Mouse (Mus musculus): ENCODE results near the gene Jak3. TPM values are rescaled to one million over a fixed set of nuclear protein-coding genes. Genes with fewer than 3 reads are reported as not detected.

The Jak3 gene
- total RNA-seq (2021) = 10 to 100 TPM; 14.3 to 15.0 TPM

DNA sequence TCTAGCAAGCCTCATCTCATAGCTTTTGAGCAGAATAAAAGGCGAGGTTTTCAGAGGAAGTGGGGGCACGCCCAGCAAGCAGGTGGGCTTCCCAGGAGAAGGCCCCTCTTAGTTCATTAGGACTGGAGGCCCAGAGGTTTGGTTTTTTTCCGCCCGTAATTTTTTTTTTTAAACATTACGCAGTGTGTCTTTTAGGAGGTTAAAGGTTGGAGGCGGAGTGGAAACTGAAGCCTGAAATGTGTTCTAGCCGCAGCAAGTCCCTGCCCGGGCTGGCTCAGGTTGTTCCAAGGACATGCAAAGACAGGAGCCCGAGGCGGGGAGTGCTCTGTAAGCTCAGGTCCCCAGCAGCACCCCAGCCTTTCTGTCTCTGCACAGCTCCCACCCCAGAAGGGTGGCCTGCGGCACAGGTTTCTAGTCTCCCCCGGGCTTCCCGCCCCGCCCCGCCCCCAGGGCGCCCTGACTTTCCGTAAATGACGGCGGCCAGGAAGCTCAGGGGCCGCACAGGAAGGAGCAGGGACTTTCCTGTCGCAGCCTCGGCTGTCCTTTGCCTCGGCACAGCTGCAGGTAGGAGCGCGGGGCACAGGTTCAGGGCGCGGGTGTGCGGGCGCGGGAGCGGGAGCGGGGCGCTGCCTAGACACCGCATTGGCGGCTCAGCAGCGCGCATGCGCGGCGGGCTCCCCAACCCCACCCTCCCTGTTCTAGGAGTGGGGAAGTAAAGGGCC lies at the start of gene Jak3:
TSS of gene Jak3 (plus strand) at position 277 of the 722 bp plus-strand sequence.
- intact Hi-C loops (cut with DNase I) = no loop called here
- DNase-seq = peak; percentile 74 to 76

DNA sequence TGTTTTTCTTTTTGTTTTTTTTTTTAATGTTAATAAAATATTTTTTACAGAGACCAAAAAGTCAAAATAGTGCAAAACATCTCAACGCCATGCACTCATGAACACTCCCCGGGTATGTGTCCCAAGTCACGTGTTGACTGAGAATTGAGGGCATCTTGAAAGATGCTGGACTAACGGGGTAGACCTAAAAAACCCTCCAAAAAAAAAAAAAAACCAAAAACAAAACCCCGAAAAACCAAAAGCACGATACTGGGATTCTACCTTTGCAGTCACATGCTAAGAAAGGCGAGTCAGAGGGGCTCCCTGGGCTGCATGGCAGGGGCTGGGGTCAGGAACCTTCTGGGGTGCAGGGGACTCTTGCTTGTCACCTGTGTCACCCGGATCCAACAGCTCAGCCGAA lies 49.3 kb upstream of the Jak3 start:
- no peak for DNase-seq
- intact Hi-C loops (cut with DNase I) = no loop called here

DNA sequence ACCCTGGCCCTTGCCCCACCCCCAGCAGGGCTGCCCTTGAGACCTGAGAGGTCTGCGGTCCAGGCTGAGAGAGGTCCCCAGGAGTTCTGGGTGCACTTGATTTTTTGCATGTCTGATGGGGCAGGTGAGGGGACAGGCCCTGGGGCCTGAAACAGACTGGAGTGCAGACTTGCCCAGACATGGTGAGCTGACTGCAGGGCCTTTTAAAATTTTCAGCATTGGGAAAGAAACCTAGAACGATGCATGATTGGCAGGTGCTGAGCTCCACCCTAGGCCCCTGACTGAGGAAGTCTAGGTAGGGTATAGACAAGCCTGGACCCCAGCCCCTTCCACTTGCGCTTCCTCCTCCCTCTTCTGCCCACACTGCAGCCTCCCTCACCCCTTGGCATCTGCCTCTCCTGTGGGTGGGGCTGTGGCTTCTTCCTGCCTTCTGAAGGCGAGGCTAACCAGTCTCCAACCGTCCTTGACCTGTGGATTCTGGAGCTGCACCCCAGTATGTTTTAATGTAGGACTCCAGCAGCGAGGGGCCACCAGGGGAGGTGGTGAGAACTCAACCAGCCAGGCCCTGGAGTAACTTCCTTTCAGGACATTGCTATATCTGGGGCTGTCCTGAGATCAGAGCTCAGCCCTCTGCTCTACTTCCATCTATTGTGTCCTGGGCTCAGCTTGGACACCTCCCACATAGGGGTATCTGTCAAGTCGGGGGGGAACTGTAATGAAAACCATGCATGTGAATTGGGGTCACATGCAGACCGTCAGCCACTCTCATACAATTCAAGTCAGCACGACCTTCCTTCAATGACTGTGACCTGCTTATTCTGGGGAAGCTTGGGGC lies 48.6 kb upstream of the Jak3 start:
- intact Hi-C loops (cut with DNase I) = no loop called here
- DNase-seq = peak; percentile 23 to 27

DNA sequence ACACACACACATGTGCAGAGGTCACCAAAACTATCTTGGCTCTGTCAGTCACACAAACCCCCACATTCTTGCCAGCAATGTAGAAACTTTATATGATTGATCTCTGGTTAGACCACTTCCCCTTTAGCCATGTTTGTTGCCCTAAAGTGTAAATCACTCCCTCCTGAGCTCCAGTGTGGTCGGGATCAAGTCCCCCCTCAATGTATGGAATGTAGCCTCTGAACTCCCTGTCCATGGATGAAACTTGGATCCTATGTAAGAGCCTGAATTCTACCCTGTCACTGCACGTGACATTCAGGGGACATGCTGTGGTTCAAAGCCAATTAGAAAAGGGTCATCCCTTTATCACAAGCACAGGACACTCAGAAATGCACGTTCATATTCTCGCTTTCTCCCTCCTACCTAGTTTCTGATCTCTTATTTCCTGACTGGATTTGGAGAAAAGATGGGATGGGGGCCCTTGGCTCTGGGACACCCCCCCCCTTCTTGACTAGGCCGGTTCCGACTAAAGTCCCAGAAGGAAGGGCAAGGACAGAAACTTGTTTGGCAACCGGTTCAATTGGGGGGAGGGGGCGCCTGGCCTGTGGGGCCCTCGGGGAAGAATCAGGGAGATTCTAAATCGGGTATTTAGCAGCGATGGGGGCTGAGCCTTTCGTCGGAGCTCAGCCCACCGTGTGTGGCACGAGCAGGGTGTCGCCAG lies 47.5 kb upstream of the Jak3 start:
- DNase-seq = no peak
- intact Hi-C loops (cut with DNase I) = no loop called here

DNA sequence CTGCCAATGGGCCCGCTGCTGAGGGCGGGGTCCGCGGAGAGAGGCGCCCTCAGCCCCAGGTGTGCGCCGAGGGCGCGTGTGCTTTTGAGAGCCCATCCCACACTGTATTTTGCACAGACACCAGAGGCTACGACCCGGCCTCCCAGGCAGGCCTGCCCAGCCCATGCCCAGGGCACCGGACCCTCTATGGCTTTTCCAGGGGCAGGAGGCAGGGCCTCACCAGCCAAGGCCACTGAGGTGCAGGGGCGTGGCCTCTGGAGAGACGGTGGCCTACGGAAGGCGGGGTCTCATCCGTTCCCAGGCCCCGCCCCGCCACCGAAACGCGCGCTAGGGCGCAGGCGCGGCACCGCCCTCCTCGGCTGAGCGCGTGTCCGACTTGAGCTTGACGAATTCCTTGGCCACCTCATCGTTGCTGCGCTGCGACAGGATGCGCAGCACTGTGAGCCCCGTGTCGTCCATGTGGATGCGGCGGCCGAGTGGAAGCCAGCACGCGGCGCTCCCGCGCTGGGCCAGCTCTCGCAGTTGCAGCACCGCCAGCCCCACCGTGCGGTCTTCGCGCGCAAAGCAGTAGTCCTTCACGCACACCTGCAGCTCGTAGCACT lies 46.9 kb upstream of the Jak3 start:
- peak; percentile 94 to 95 for DNase-seq
- intact Hi-C loops (cut with DNase I) = no loop called here

DNA sequence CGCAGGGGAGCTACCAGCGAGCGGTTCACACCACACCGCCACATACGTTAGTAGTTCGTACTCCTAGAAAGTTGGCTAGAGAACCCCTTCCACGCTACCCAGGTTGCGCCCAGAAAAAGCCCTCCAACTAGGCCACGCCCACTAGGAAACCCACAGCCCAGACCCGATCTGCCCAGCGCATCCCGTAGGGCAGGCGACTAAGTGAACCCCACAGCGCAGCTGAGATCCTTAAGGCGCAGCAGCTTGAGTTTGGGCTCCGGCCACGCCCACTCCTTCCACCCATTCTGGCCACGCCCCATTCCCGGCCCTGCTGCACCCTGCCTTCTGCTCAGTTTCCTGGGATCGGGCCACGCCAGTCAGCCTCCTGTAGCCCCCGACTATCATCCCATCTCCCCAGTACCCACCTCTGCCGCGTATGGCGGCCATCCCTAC lies 46.3 kb upstream of the Jak3 start:
- DNase-seq = peak; percentile 37 to 41
- intact Hi-C loops (cut with DNase I) = no loop called here

DNA sequence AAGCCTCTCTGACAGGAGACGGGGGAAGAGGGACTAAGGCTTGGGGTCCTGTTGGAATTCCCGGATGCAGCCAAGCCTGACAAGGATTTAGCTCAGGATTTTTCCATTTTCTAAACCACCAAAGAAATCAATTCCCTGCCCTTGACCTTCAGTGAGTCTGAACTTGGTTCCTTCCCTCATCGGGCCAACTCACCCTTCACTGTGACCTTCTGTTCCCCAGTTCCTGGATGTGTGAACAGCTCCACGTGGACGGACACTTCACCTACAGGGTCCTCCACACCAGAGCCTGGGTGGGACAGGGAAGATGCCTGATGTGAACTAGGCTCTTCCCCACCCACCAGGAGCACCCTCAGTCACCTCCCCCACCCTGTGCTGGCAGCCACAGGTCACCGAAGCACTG lies 45.3 kb upstream of the Jak3 start:
- intact Hi-C loops (cut with DNase I) = no loop called here
- no peak for DNase-seq

DNA sequence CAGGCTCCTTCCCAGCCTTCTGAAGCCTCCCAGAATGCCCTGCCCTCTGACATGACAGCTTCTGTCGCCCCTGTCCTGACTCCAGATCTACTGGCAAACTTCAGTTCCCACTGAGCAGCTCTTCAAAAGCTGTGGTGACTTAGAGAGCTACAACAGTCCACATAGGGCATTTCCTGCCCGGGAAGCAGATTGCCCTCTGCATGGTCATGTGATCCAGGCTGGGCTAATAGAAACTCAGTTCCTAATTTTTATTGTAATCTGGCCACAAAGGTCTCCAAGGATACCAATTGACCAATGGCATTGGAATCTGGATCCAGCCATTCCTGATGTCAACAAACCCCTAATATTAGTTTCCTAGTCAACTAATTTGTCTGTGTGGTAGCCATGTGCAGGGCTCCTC lies 44.2 kb upstream of the Jak3 start:
- intact Hi-C loops (cut with DNase I) = loop anchor here (2.0 kb wide), 1 partner anchor 71 kb away; no protein-coding TSS in a partner anchor

DNA sequence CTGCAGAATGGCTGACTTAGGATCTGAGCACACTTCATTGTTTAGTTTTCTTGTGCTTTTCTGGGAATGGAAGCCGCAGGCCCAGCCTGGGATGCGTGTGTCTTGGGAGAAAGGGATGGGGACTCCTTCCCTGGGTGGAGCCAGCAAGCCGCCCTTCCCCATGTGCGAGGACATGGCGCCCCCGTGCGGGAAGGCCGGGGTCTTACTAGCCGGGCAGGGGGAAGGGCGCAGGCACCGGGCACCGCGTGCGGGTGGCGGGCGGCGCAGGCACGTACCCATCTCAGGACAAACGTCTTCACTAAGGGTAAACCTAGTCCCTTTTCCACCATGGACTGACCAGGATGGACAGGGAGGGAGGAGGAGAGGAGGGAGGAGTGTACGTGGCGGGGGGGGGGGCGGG lies 42.9 kb upstream of the Jak3 start:
- intact Hi-C loops (cut with DNase I) = loop anchor here (2.0 kb wide), 1 partner anchor 72 kb away; no protein-coding TSS in a partner anchor
- DNase-seq = peak; percentile 49 to 66

More for the DNA sequence above, 44.2 kb upstream of the Jak3 start:
- DNase-seq = no peak

DNA sequence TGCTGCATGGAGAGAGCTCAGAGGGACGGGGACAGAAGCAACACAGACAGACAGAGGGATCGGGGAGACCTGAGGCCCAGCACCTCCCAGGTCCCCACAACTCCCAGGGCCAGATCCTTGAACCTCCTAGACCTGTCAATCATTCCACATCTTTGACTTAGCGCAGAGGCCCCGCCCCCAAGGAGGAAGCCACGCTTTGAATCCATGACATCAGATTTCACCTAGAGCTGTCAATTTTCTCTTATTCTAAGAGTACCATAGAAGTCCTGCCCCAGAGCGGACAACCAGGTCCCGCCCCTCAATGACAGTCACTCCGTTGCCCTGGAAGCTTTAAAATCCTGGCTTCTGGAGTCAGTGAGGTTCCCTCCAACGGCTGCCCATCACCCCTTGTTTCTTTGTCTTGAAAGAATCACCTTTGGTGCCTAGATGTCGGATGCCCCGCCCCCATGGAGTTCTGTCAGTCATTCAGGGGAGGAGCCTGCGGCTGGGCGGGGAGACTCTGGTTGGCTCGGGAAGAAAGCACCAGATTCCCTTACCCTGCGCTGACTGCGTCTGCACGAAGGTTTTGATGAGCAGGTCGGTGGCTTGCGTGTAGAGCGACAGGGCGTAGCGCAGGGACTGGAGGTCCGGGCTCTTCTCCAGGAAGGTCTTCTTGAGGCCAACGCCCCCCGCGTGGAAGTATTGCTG lies 42.0 kb upstream of the Jak3 start:
- intact Hi-C loops (cut with DNase I) = loop anchor here (2.0 kb wide), 1 partner anchor 73 kb away; no protein-coding TSS in a partner anchor
- peak; percentile 40 to 53 for DNase-seq

DNA sequence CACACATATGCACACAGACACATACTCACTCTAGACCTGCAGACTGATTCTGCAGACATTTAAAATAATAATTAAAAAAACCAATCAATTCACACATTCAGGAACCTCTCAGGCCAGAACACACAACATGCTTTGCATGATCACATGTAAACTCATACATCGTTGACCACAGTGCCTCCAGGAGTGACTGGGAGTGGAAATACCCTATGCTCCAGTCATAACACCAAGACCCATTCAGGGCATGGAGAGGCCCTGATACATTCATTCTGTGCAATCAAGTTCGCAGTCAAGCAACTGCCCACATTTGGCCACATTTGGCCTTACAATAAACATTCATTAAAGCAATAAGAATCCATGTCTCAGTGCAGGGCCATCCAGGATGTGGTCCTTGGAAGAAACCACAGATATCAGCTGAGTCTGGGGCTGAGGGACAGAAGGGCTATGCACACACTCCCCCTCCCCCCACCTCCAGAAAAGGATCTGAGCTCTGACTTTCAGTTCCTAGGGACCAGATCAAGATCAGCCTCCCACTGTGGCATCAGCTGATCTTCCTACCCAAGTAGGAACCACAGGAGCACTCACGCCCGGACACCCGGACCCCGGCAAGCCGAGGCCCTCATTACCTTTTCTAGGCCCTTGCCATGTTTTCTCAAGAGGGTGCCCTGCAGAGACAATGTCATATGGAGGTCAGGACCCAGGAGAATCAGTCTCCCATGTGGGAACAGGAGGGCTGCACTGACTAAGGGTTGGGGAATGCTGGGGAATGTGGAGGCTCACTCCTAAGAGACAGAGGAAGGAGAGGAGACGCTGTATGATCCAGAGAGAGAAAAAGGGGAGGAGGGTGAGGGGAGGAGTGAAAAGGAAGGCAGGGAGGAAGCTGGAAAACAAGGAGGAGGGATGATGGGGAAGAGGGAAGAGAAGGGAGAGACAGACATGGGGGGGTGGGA lies 38.7 kb upstream of the Jak3 start:
- DNase-seq = no peak
- intact Hi-C loops (cut with DNase I) = no loop called here

DNA sequence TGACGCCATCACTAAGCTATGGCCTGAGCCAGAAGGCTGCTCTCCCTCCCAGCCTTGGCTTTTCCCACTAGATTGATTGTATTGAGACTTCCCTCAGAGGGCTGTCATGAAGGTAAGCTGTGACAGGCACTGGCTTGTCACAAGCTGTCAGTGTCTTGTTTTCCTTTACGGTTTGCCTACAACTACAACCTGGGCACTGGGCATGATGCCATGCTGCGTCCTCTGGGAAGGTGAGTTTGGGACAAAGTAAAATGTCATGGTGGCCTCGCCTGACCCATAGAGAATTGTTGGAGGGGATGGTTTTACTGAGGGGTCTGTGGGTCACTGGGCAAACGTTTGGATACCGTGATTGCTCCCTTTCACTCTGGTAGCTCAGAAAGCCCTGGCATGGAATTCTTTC lies 37.8 kb upstream of the Jak3 start:
- no peak for DNase-seq
- intact Hi-C loops (cut with DNase I) = no loop called here

DNA sequence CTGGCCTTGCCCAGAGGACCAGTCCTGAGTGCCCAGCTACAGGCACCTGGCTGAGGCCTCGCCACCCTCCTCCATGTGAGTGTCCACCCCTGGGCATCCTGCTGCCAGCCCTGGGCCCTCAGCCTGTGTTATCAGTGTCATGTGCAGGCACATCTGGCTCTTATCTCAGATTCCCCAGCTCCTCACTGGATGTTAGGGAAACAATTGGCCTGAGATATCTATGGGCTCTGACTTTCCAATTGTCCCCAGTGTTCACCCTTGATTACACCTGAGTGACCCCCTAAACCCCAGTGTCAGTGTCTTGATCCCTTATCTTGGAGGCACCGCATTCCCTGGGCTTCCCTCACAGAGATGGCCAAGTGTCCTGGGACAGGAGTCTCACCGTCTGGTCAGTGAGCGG lies 36.8 kb upstream of the Jak3 start:
- DNase-seq = no peak
- intact Hi-C loops (cut with DNase I) = no loop called here

DNA sequence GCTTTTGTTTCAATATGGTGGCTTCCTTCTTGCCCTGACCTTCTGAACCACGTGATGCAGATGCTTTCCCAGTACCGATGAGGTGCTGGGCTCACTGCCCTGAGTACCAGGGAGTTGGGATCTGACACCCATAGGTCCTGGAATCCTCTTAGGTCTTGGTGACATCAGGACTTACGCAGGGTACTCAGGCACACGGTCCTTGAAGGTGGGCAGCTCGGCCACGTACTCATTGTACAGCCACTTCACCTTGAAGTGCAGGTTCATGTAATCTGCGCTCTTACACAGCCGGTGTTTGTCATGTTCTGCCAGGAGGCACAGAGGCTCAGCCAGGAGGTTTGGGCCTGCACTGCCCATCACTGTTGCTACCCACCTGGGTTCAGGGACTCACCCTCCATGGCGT lies 30.6 kb upstream of the Jak3 start:
- no peak for DNase-seq
- intact Hi-C loops (cut with DNase I) = no loop called here

DNA sequence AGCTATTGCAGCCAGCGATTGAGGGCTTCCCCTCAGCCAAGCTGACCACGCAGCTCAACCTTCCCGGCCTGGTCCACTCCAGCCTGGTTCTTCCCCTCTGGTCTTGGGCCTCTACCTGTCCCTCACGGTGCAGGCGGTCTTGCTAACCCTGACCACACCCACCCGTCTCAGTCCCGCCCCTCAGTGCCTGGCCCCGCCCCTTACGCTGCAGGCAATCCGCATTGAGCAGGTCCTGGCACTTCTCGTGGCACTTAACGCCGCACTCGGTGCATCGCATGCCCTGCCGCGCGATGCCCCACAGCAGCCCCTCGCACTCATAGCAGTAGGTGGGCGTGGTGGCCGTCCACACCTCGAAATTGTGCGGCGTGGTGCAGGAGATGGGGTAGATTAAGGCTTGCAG lies 21.5 kb upstream of the Jak3 start:
- DNase-seq = no peak
- intact Hi-C loops (cut with DNase I) = no loop called here

DNA sequence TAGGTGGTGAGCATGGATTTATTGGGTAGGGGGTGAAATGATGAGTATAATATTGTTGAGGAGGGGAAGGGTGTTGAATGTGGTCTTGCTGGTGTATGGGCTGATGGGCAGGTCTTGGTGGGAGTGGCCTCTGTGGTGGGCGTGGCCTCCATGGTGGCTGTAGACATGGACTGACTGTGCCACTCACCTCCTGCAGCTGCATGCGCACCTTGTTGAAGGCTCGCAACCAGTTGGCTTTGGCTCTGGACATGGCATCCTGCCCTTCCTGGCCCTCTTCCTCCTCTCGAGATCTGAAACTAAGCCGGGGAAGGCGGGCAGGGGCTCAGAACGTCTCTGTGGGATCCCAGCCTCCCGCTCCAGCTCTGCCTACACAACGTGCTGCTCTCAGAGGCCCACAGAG lies 18.3 kb upstream of the Jak3 start:
- DNase-seq = no peak
- intact Hi-C loops (cut with DNase I) = no loop called here

DNA sequence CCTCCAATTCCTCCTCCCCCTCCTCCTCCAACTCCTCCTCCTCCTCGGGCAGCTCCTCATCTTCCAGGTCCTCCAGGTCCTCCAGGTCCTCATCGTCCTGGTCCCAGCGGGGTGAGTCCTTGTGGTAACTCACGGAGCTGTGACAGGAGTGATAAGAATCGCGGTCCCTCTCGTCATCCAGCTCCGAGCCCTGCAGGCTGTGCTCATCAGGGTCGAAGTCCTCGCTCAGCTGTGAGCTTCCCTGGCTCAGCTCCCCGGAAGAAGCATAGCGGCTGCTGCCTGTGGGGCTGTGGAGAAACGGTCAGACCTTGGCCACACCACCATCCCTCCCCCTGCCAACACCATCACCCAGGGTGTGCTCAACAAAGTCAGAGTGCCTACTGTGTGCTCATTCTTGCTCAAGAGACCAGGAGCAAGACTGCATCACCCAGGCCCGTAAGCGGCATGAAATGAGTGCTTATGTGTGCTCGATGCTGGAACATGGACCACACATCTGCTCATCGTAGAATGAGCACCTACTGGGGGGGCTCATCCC lies 17.5 kb upstream of the Jak3 start:
- intact Hi-C loops (cut with DNase I) = no loop called here
- DNase-seq = no peak

DNA sequence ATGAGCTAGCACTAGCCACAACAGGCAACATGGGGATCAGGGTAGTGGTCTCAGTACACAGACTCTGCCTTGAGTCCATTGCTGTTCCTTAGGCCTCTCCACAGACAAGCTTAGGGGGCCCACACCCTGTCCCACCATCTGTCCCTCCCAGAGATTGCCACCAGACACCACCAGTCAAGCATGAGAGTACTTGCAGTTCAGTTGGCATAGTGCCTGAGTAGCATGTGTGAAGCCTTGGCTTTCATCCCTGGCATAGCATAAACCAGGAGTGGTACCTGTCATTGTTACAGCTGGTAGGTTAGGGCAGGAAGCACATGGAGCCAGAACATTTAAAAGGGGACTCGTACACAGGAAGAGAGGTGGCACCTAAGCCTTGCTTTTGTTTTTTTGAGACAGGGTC lies 16.3 kb upstream of the Jak3 start:
- DNase-seq = no peak
- intact Hi-C loops (cut with DNase I) = loop anchor here (1.0 to 5.0 kb wide), 4 partner anchors 47 to 219 kb away; partner anchors contain the start of gene Colgalt1

All from heart, postnatal 10 days (tissue).